Mouse (Mus musculus) embryo, embryonic 11 days (tissue): ENCODE results near the gene Prr7.
A peak's percentile ranks its signal among the peaks of the same experiment; 100 is the strongest.

Source experiments
- DNase-seq: peaks from one replicate; pipeline ENCODE4 v3.0.0-alpha.2; 2015

The Prr7 gene

GRCm38 (mm10) chr13:55449205-55449604, 14.9 kb upstream of the Prr7 start:
- DNase-seq = no peak

- DNase-seq = no peak
Observed at GRCm38 (mm10) chr13:55449679-55450441, 14.2 kb upstream of the Prr7 start.

- no peak for DNase-seq
Observed at GRCm38 (mm10) chr13:55450511-55450980, 13.5 kb upstream of the Prr7 start.

- no peak for DNase-seq
Observed at GRCm38 (mm10) chr13:55451296-55451695, 12.8 kb upstream of the Prr7 start.

GRCm38 (mm10) chr13:55451785-55452549, 12.1 kb upstream of the Prr7 start:
- DNase-seq = no peak

- no peak for DNase-seq
Observed at GRCm38 (mm10) chr13:55462965-55463364, 1.1 kb upstream of the Prr7 start.

- DNase-seq = no peak
Observed at GRCm38 (mm10) chr13:55463399-55464026, 554 bp upstream of the Prr7 start.

- DNase-seq = peak; percentile 53
Observed at GRCm38 (mm10) chr13:55465184-55465583, 1.1 kb downstream of the Prr7 start.

GRCm38 (mm10) chr13:55465830-55466440, 1.9 kb downstream of the Prr7 start:
- no peak for DNase-seq

- peak; percentile 70 for DNase-seq
Observed at GRCm38 (mm10) chr13:55468851-55469560, 4.9 kb downstream of the Prr7 start.

- no peak for DNase-seq
Observed at GRCm38 (mm10) chr13:55470372-55470771, 6.3 kb downstream of the Prr7 start.

GRCm38 (mm10) chr13:55471156-55471818, 7.2 kb downstream of the Prr7 start:
- peak; percentile 93 for DNase-seq

GRCm38 (mm10) chr13:55471819-55472131, 7.7 kb downstream of the Prr7 start:
- no peak for DNase-seq

- peak; percentile 81 for DNase-seq
Observed at GRCm38 (mm10) chr13:55472132-55473022, 8.3 kb downstream of the Prr7 start.

GRCm38 (mm10) chr13:55473076-55473831, 9.2 kb downstream of the Prr7 start:
- peak; percentile 69 for DNase-seq

- no peak for DNase-seq
Observed at GRCm38 (mm10) chr13:55473961-55474360, 9.9 kb downstream of the Prr7 start.

- peak; percentile 85 for DNase-seq
Observed at GRCm38 (mm10) chr13:55474621-55475069, 10.6 kb downstream of the Prr7 start.

- DNase-seq = no peak
Observed at GRCm38 (mm10) chr13:55475750-55476149, 11.7 kb downstream of the Prr7 start.

- DNase-seq = no peak
Observed at GRCm38 (mm10) chr13:55476256-55476655, 12.2 kb downstream of the Prr7 start.

- DNase-seq = no peak
Observed at GRCm38 (mm10) chr13:55477492-55477891, 13.4 kb downstream of the Prr7 start.
